Mouse (Mus musculus): Measurements from ENCODE around the gene 6030468B19Rik. TPM values are rescaled to one million over a fixed set of nuclear protein-coding genes. Genes with fewer than 3 reads are reported as not detected.
A peak's percentile ranks its signal among the peaks of the same experiment; 100 is the strongest.
"Not testable (repeated sequence)": the region's sequence is repeated elsewhere in the genome, so short reads cannot be mapped to it uniquely, and the experiment has no call there.

The 6030468B19Rik gene
- polyA plus RNA-seq, 1 experiment from 2014 or later = 4.8 TPM

- Histone ChIP-seq H3K9me3 (no peaks in the 10 kb centered on the region), H3K4me1 (peaks cover 63% of the 10 kb centered on the region), H3K27ac (peak overlapping the region; percentile 93), H3K36me3 (peaks cover 29% of the 10 kb centered on the region), H3K27me3 (ENCODE audit: insufficient read depth, poor library complexity, severe bottlenecking) (peaks cover 42% of the 10 kb centered on the region), H3K4me3 (peak overlapping the region; percentile 79)
- peak; percentile 96 for DNase-seq (ENCODE audit: low spot score)
- WGBS = 1% methylated on average over 19 of the region's 19 CpGs
Measured at GRCm38 (mm10) chr11:117780582-117781111, 16.8 kb upstream of the 6030468B19Rik start.

GRCm38 (mm10) chr11:117781199-117781821 is 16.1 kb upstream of the 6030468B19Rik start:
- WGBS = 12% methylated on average over 18 of the region's 18 CpGs
- H3K9me3 ChIP-seq = no peaks in the 10 kb centered on the region
- peak overlapping the region; percentile 79 for H3K4me3 ChIP-seq
- peaks cover 63% of the 10 kb centered on the region for H3K4me1 ChIP-seq
- H3K36me3 ChIP-seq = peaks cover 22% of the 10 kb centered on the region
- DNase-seq (ENCODE audit: low spot score) = peak; percentile 76
- peak overlapping the region; percentile 93 for H3K27ac ChIP-seq
- H3K27me3 ChIP-seq (ENCODE audit: insufficient read depth, poor library complexity, severe bottlenecking) = peaks cover 42% of the 10 kb centered on the region

- peaks cover 42% of the 10 kb centered on the region for H3K27me3 ChIP-seq (ENCODE audit: insufficient read depth, poor library complexity, severe bottlenecking)
- H3K36me3 ChIP-seq = peaks cover 15% of the 10 kb centered on the region
- WGBS = 25% methylated on average over 24 of the region's 24 CpGs
- peaks cover 63% of the 10 kb centered on the region for H3K4me1 ChIP-seq
- no peaks in the 10 kb centered on the region for H3K9me3 ChIP-seq
- peak within 1 kb of the TSS; percentile 93 for H3K27ac ChIP-seq
- peak within 1 kb of the TSS; percentile 79 for H3K4me3 ChIP-seq
- DNase-seq (ENCODE audit: low spot score) = peak; percentile 85
Measured at GRCm38 (mm10) chr11:117781993-117782704, 15.3 kb upstream of the 6030468B19Rik start, which contains the start of the genes Tmc8 and Tmc6. Gene Tmc8 (plus strand): TSS chr11:117782076. Gene Tmc6 (minus strand): TSS chr11:117782198.

GRCm38 (mm10) chr11:117782705-117783034 is 14.8 kb upstream of the 6030468B19Rik start:
- Histone ChIP-seq H3K4me1 (peaks cover 59% of the 10 kb centered on the region), H3K27me3 (ENCODE audit: insufficient read depth, poor library complexity, severe bottlenecking) (peaks cover 42% of the 10 kb centered on the region), H3K36me3 (peaks cover 9% of the 10 kb centered on the region), H3K4me3 (peak overlapping the region; percentile 79), H3K9me3 (no peaks in the 10 kb centered on the region), H3K27ac (peak overlapping the region; percentile 93)
- WGBS = 33% methylated on average over 9 of the region's 9 CpGs
- no peak for DNase-seq (ENCODE audit: low spot score)

- Histone ChIP-seq H3K27ac (peak overlapping the region; percentile 93), H3K9me3 (no peaks in the 10 kb centered on the region), H3K27me3 (ENCODE audit: insufficient read depth, poor library complexity, severe bottlenecking) (peaks cover 42% of the 10 kb centered on the region), H3K4me3 (peak overlapping the region; percentile 79), H3K4me1 (peaks cover 56% of the 10 kb centered on the region), H3K36me3 (peaks cover 6% of the 10 kb centered on the region; the same call in 1 of the 2 replicates)
- WGBS = 5% methylated on average over 31 of the region's 31 CpGs
- peak; percentile 93 for DNase-seq (ENCODE audit: low spot score)
Measured at GRCm38 (mm10) chr11:117783089-117783488, 14.4 kb upstream of the 6030468B19Rik start.

- peaks cover 49% of the 10 kb centered on the region for H3K4me1 ChIP-seq
- peak overlapping the region; percentile 93 for H3K27ac ChIP-seq
- H3K36me3 ChIP-seq = no peaks in the 10 kb centered on the region
- H3K4me3 ChIP-seq = peak overlapping the region; percentile 79
- DNase-seq (ENCODE audit: low spot score) = peak; percentile 89
- WGBS = 40% methylated on average over 10 of the region's 10 CpGs
- H3K27me3 ChIP-seq (ENCODE audit: insufficient read depth, poor library complexity, severe bottlenecking) = peaks cover 43% of the 10 kb centered on the region
- no peaks in the 10 kb centered on the region for H3K9me3 ChIP-seq
Measured at GRCm38 (mm10) chr11:117783683-117784309, 13.7 kb upstream of the 6030468B19Rik start.

- no peaks in the 10 kb centered on the region for H3K9me3 ChIP-seq
- peak; percentile 87 for DNase-seq (ENCODE audit: low spot score)
- peaks cover 38% of the 10 kb centered on the region for H3K4me1 ChIP-seq
- H3K27me3 ChIP-seq (ENCODE audit: insufficient read depth, poor library complexity, severe bottlenecking) = peaks cover 61% of the 10 kb centered on the region
- 9% methylated on average over 10 of the region's 10 CpGs for WGBS
- no peak overlapping the region for H3K27ac ChIP-seq
- H3K4me3 ChIP-seq = no peak overlapping the region
- no peaks in the 10 kb centered on the region for H3K36me3 ChIP-seq
Measured at GRCm38 (mm10) chr11:117786294-117786693, 11.2 kb upstream of the 6030468B19Rik start.

GRCm38 (mm10) chr11:117788481-117788880 is 9.0 kb upstream of the 6030468B19Rik start:
- Histone ChIP-seq H3K27me3 (ENCODE audit: insufficient read depth, poor library complexity, severe bottlenecking) (peaks cover 53% of the 10 kb centered on the region), H3K4me1 (peaks cover 30% of the 10 kb centered on the region)
- not testable (repeated sequence) for H3K4me3 ChIP-seq; H3K27ac ChIP-seq; DNase-seq (ENCODE audit: low spot score); H3K36me3 ChIP-seq; H3K9me3 ChIP-seq
- WGBS = 85% methylated on average over 7 of the region's 7 CpGs

GRCm38 (mm10) chr11:117790286-117790685 is 7.2 kb upstream of the 6030468B19Rik start:
- 8% methylated on average over 14 of the region's 14 CpGs for WGBS
- H3K4me3 ChIP-seq = peak overlapping the region; percentile 42
- peaks cover 35% of the 10 kb centered on the region for H3K27me3 ChIP-seq (ENCODE audit: insufficient read depth, poor library complexity, severe bottlenecking)
- no peaks in the 10 kb centered on the region for H3K36me3 ChIP-seq
- peaks cover 30% of the 10 kb centered on the region for H3K4me1 ChIP-seq
- H3K9me3 ChIP-seq = no peaks in the 10 kb centered on the region
- peak overlapping the region; percentile 56 for H3K27ac ChIP-seq
- DNase-seq (ENCODE audit: low spot score) = peak; percentile 87

GRCm38 (mm10) chr11:117790703-117791440 is 6.6 kb upstream of the 6030468B19Rik start:
- H3K4me1 ChIP-seq = peaks cover 30% of the 10 kb centered on the region
- 26% methylated on average over 23 of the region's 23 CpGs for WGBS
- H3K27me3 ChIP-seq (ENCODE audit: insufficient read depth, poor library complexity, severe bottlenecking) = peaks cover 35% of the 10 kb centered on the region
- H3K9me3 ChIP-seq = no peaks in the 10 kb centered on the region
- H3K4me3 ChIP-seq = peak overlapping the region; percentile 42
- DNase-seq (ENCODE audit: low spot score) = peak; percentile 87
- peak overlapping the region; percentile 56 for H3K27ac ChIP-seq
- H3K36me3 ChIP-seq = no peaks in the 10 kb centered on the region

GRCm38 (mm10) chr11:117791441-117791761 is 6.1 kb upstream of the 6030468B19Rik start:
- Histone ChIP-seq H3K4me1 (peaks cover 35% of the 10 kb centered on the region), H3K27ac (peak overlapping the region; percentile 56; the same call in 1 of the 2 replicates), H3K27me3 (ENCODE audit: insufficient read depth, poor library complexity, severe bottlenecking) (peaks cover 35% of the 10 kb centered on the region), H3K4me3 (no peak overlapping the region), H3K36me3 (no peaks in the 10 kb centered on the region), H3K9me3 (no peaks in the 10 kb centered on the region)
- WGBS = 74% methylated on average over 9 of the region's 9 CpGs
- no peak for DNase-seq (ENCODE audit: low spot score)

GRCm38 (mm10) chr11:117792281-117792888 is 5.1 kb upstream of the 6030468B19Rik start:
- Histone ChIP-seq H3K36me3 (no peaks in the 10 kb centered on the region), H3K27me3 (ENCODE audit: insufficient read depth, poor library complexity, severe bottlenecking) (peaks cover 36% of the 10 kb centered on the region), H3K27ac (peak overlapping the region; percentile 73), H3K9me3 (no peaks in the 10 kb centered on the region), H3K4me1 (peaks cover 41% of the 10 kb centered on the region), H3K4me3 (peak overlapping the region; percentile 55)
- peak; percentile 96 for DNase-seq (ENCODE audit: low spot score)
- WGBS = 10% methylated on average over 22 of the region's 22 CpGs
